Mouse (Mus musculus) intestine, embryonic 16.5 days (tissue): ENCODE data around the gene Mast3. TPM values are rescaled to one million over a fixed set of nuclear protein-coding genes. Genes with fewer than 3 reads are reported as not detected.
A peak's percentile ranks its signal among the peaks of the same experiment; 100 is the strongest.

Source experiments
- ATAC-seq: fragments of 200-750 bp; cut with Nextera tagmentation; 2 replicates; pipeline ENCODE4 v1.8.0; 2017; ENCODE audit warnings: moderate TSS enrichment, moderate library complexity
- H3K27ac ChIP-seq: fragments of 300-500 bp; sonication (generic); 2 replicates; pipeline ENCODE4 v1.5.1; 2014; ENCODE audit warnings: mild to moderate bottlenecking, low read length
- H3K27me3 ChIP-seq: fragments of 300-500 bp; sonication (generic); replicated peaks from 2 replicates; pipeline ENCODE4 v1.6.1; 2014; ENCODE audit warnings: low read length, control low read depth, mixed read lengths; ENCODE audit not compliant: control insufficient read depth, insufficient read depth
- H3K36me3 ChIP-seq: fragments of 300-500 bp; sonication (generic); 2 replicates; pipeline ENCODE4 v1.6.1; 2014; ENCODE audit warnings: low read length, control low read depth; ENCODE audit not compliant: control insufficient read depth, insufficient read depth
- H3K4me1 ChIP-seq: fragments of 300-500 bp; sonication (generic); 2 replicates; pipeline ENCODE4 v1.6.1; 2014; ENCODE audit warnings: low read length, control low read depth, mixed read lengths; ENCODE audit not compliant: control insufficient read depth, insufficient read depth
- H3K4me2 ChIP-seq: fragments of 300-500 bp; sonication (generic); 2 replicates; pipeline ENCODE4 v1.6.1; 2014; ENCODE audit warnings: low read depth, low read length, control low read depth
- H3K4me3 ChIP-seq: fragments of 300-500 bp; sonication (generic); 2 replicates; pipeline ENCODE4 v1.5.1; 2014; ENCODE audit warnings: mild to moderate bottlenecking, low read length
- H3K9ac ChIP-seq: fragments of 300-500 bp; sonication (generic); 2 replicates; pipeline ENCODE4 v1.6.1; 2014; ENCODE audit warnings: low read depth, low read length
- H3K9me3 ChIP-seq: fragments of 300-500 bp; sonication (generic); 2 replicates; pipeline ENCODE4 v1.6.1; 2016; ENCODE audit warnings: low read length, control low read depth; ENCODE audit not compliant: control insufficient read depth
- WGBS: fragments of 180-500 bp; shearing (Covaris S2); extraction: QIAGEN DNeasy Blood & Tissue Kit; methylation state at CpG from one replicate; pipeline ENCODE4 v1.1.7; 2014; 5-methylcytosine and 5-hydroxymethylcytosine counted together
- polyA plus RNA-seq: library from polyadenylated mRNA; unstranded; fragments of >200 nt; fragmentation: Nextera tagmentation; extraction: Ambion mirVana; gene quantifications from 2 replicates; pipeline ENCODE4 v1.2.1, GENCODE M21; 2015

The Mast3 gene
- polyA plus RNA-seq, 1 experiment from 2014 or later = 12.9 TPM

- no peak overlapping the region for H3K4me2 ChIP-seq
- H3K27ac ChIP-seq = no peak overlapping the region
- no peak overlapping the region for H3K4me3 ChIP-seq
- 70% methylated on average over 20 of the region's 20 CpGs for WGBS
- H3K9me3 ChIP-seq = no peaks in the 10 kb centered on the region
- H3K36me3 ChIP-seq = no peaks in the 10 kb centered on the region
- ATAC-seq = no peak
- 0 out of 2 replicates have a peak overlapping the region, but pooled peaks have one; percentile 16 for H3K9ac ChIP-seq
- H3K27me3 ChIP-seq = 0 out of 2 replicates have a peak, but pooled peaks cover 3% of the 10 kb centered on the region
- 0 out of 2 replicates have a peak, but pooled peaks cover 3% of the 10 kb centered on the region for H3K4me1 ChIP-seq
These were observed 6.3 kb upstream of the Mast3 start for GRCm38 (mm10) chr8:70810962-70811680.

- WGBS = 72% methylated on average over 8 of the region's 8 CpGs
- H3K4me1 ChIP-seq = peaks cover 11% of the 10 kb centered on the region; the same call in 1 of the 2 replicates
- H3K4me3 ChIP-seq = no peak overlapping the region
- H3K27me3 ChIP-seq = peaks cover 2% of the 10 kb centered on the region
- H3K9me3 ChIP-seq = no peaks in the 10 kb centered on the region
- ATAC-seq = no peak
- no peaks in the 10 kb centered on the region for H3K36me3 ChIP-seq
- H3K27ac ChIP-seq = no peak overlapping the region
- H3K9ac ChIP-seq = peak overlapping the region; percentile 33; the same call in 1 of the 2 replicates
- no peak overlapping the region for H3K4me2 ChIP-seq
These were observed 4.3 kb upstream of the Mast3 start for GRCm38 (mm10) chr8:70808955-70809701.

- no peak within 1 kb of the TSS for H3K4me3 ChIP-seq
- H3K9ac ChIP-seq = peak within 1 kb of the TSS; percentile 33; the same call in 1 of the 2 replicates
- H3K4me2 ChIP-seq = no peak within 1 kb of the TSS
- H3K4me1 ChIP-seq = peaks cover 19% of the 10 kb centered on the region
- H3K27ac ChIP-seq = no peak within 1 kb of the TSS
- 63% methylated on average over 5 of the region's 5 CpGs for WGBS
- peaks cover 7% of the 10 kb centered on the region for H3K27me3 ChIP-seq
- ATAC-seq = no peak
- no peaks in the 10 kb centered on the region for H3K36me3 ChIP-seq
- no peaks in the 10 kb centered on the region for H3K9me3 ChIP-seq
These were observed 3.4 kb upstream of the Mast3 start, which contains the start of gene Il12rb1 for GRCm38 (mm10) chr8:70808239-70808638. Gene Il12rb1, plus strand, starts transcription at chr8:70808449.

- no peak for ATAC-seq
- H3K9me3 ChIP-seq = no peaks in the 10 kb centered on the region
- no peak overlapping the region for H3K9ac ChIP-seq
- H3K4me2 ChIP-seq = no peak overlapping the region
- H3K4me3 ChIP-seq = no peak overlapping the region
- peaks cover 7% of the 10 kb centered on the region for H3K27me3 ChIP-seq
- 71% methylated on average over 1 of the region's 1 CpGs for WGBS
- H3K4me1 ChIP-seq = peaks cover 22% of the 10 kb centered on the region
- H3K27ac ChIP-seq = no peak overlapping the region
- H3K36me3 ChIP-seq = no peaks in the 10 kb centered on the region
These were observed 2.5 kb upstream of the Mast3 start for GRCm38 (mm10) chr8:70807304-70807703.

- Histone ChIP-seq H3K36me3 (no peaks in the 10 kb centered on the region), H3K4me2 (no peak overlapping the region)
These were observed 1.7 kb upstream of the Mast3 start for GRCm38 (mm10) chr8:70806541-70806940.

DNA sequence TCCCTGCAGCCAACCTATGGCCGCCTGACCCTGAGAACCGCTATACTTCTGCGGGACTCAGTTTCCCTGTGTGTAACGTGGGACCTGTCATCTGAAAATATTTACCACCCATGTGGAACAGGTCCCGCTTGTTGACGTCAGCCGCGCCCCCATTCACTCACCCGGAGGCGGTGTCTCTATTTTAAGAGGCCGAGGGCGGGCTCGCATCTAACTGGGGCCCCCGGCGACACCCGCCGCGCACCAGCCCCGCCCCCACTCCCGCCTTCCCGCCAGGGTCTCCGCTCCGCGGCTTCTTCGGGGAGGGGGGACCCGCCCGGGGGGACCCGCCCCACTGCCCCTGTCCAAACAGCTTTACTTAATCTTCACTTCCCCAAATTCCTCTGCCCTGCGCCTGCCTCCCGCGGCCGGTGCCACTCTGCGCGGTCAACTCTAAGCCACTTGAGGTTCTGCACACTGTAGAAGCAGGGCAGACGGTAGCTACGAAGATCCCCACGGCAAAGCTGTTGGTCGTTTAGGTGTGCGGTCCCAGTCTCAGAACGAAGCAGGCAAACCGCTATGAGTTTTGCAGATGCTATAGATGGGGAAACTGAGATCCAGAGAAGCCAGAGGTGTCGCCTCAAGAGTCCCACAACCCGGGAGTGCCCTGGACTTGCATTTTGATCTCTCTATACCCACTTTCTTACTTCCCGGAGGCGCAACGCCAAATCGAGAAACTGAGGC is 933 bp downstream of the Mast3 start:
- H3K36me3 ChIP-seq = no peaks in the 10 kb centered on the region
- H3K4me1 ChIP-seq = peaks cover 18% of the 10 kb centered on the region
- no peaks in the 10 kb centered on the region for H3K9me3 ChIP-seq
- peak overlapping the region; percentile 95 for H3K4me2 ChIP-seq
- 1% methylated on average over 47 of the region's 47 CpGs for WGBS
- peak overlapping the region; percentile 60 for H3K4me3 ChIP-seq
- peak overlapping the region; percentile 65 for H3K9ac ChIP-seq
- H3K27me3 ChIP-seq = peaks cover 7% of the 10 kb centered on the region
- no peak for ATAC-seq
- H3K27ac ChIP-seq = 0 out of 2 replicates have a peak overlapping the region, but pooled peaks have one; percentile 23

More at GRCm38 (mm10) chr8:70806541-70806940, 1.7 kb upstream of the Mast3 start:
- Histone ChIP-seq H3K9ac (no peak overlapping the region), H3K27ac (0 out of 2 replicates have a peak overlapping the region, but pooled peaks have one; percentile 6), H3K4me3 (no peak overlapping the region), H3K4me1 (peaks cover 22% of the 10 kb centered on the region), H3K27me3 (peaks cover 7% of the 10 kb centered on the region), H3K9me3 (no peaks in the 10 kb centered on the region)
- 79% methylated on average over 4 of the region's 4 CpGs for WGBS
- ATAC-seq = no peak

DNA sequence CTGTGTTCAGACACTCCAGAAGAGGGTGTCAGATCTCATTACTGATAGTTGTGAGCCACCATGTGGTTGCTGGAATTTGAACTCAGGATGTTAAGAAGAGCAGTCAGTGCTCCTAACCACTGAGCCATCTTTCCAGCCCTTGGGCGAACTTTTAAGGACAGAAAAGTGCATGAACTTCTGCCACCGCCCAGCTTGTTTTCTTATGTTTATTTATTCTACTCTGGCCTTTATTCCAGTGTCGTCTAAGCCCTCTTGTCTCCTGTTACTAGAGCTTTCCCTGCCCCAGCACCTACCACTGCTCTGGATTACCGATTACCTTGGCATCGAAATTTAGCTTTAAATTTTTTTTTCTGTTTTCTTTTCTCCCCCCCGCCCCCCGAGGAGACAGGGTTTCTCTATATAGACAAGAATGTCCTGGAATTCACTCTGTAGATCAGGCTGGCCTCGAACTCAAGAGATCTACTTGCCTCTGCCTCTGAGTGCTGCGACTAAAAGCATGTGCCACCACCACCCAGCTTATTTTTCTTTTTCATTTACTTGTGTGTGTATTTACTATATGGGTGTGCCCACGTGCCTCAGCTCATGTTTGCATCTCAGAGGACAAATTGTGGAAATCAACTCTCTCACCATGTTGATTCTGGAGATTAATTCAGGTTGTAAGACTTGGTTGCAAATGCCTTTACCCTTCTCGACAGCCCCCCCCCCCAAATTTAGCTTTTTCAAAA is 1.9 kb downstream of the Mast3 start:
- Histone ChIP-seq H3K36me3 (no peaks in the 10 kb centered on the region), H3K4me3 (no peak overlapping the region), H3K9ac (no peak overlapping the region), H3K27me3 (peaks cover 9% of the 10 kb centered on the region), H3K4me2 (no peak overlapping the region), H3K9me3 (no peaks in the 10 kb centered on the region), H3K27ac (no peak overlapping the region), H3K4me1 (peaks cover 27% of the 10 kb centered on the region)
- ATAC-seq = no peak
- WGBS = 64% methylated on average over 11 of the region's 11 CpGs

GRCm38 (mm10) chr8:70801830-70802229 is 3.0 kb downstream of the Mast3 start:
- no peak overlapping the region for H3K9ac ChIP-seq
- ATAC-seq = no peak
- H3K27ac ChIP-seq = no peak overlapping the region
- peaks cover 9% of the 10 kb centered on the region for H3K27me3 ChIP-seq
- H3K4me2 ChIP-seq = no peak overlapping the region
- no peaks in the 10 kb centered on the region for H3K9me3 ChIP-seq
- H3K36me3 ChIP-seq = no peaks in the 10 kb centered on the region
- 84% methylated on average over 1 of the region's 1 CpGs for WGBS
- no peak overlapping the region for H3K4me3 ChIP-seq
- H3K4me1 ChIP-seq = peaks cover 30% of the 10 kb centered on the region
